Mouse (Mus musculus): ENCODE results near the gene Isx. TPM values are rescaled to one million over a fixed set of nuclear protein-coding genes. Genes with fewer than 3 reads are reported as not detected.

Gene Isx
- total and polyA plus RNA-seq, 3 experiments: not detected

DNA sequence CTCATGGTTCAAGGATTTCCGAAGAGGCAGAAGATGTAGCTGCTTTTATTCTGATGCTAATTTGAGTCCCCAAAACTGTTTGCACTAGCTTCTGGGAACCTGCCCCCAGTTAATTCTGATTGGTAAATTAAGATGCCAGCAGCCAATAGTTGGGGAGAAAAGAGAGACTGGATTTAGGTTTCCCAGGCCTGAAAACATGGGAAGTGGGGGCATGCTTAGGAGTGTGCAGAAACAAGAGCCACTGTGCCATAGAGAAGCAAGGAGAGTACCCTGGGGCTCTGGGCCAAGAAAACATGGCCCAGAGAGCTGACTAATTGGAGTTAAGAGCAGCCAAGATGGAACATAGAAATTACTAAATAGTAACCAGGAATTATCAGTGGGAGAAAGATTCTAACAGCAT is 33.4 kb downstream of the Isx start:
- TF ChIP-seq SIN3A (IDR thresholded peaks at IDR 0.05; ENCODE audit: low read length) (no peak), RCOR1 (conservative IDR thresholded peaks at IDR 0.05; ENCODE audit: low read depth, low read length) (no peak), MAX (IDR thresholded peaks at IDR 0.05; ENCODE audit: low read length) (no peak), IRF4 (IDR thresholded peaks at IDR 0.05; ENCODE audit: low read depth, low read length) (no peak), GABPA (IDR thresholded peaks at IDR 0.05; ENCODE audit: insufficient replicate concordance, low read depth, low read length) (no peak), EP300 (IDR thresholded peaks at IDR 0.05; ENCODE audit: low read length) (no peak), JUND (conservative IDR thresholded peaks at IDR 0.05; ENCODE audit: low read depth, low read length) (no peak), MXI1 (IDR thresholded peaks at IDR 0.05; ENCODE audit: low read depth, low read length) (no peak), CHD1 (IDR thresholded peaks at IDR 0.05; ENCODE audit: low read depth, low read length) (no peak), ZNF384 (IDR thresholded peaks at IDR 0.05; ENCODE audit: low read depth, low read length) (no peak), ZMIZ1 (IDR thresholded peaks at IDR 0.05; ENCODE audit: low read depth, low read length) (no peak), CTCF (conservative IDR thresholded peaks at IDR 0.05 in 1 of 2, IDR thresholded peaks at IDR 0.05 in 1 of 2; ENCODE audit: low read depth in 2 of 2, low read length in 2 of 2) (no peak), ZC3H11A (IDR thresholded peaks at IDR 0.05; ENCODE audit: low read depth, low read length) (no peak), E2F4 (IDR thresholded peaks at IDR 0.05; ENCODE audit: insufficient replicate concordance, low read depth, low read length) (no peak)
- no peak overlapping the region for H3K27ac ChIP-seq (ENCODE audit: insufficient read depth, low read depth)
- in situ Hi-C loops (cut with MboI; ENCODE audit: low pct_ligation_motif_present, low pct_unique_long_range_greater_than_20kb, low sequenced_read_pairs): no loop called here
- no peak overlapping the region for H3K4me2 ChIP-seq (ENCODE audit: insufficient read depth, low read depth, poor library complexity, severe bottlenecking)
- no peaks in the 10 kb centered on the region for H3K4me1 ChIP-seq (ENCODE audit: control insufficient read depth in 1 of 2, insufficient read depth in 2 of 2)
- no peak overlapping the region for H3K9ac ChIP-seq (ENCODE audit: insufficient read depth, low read depth)
- H3K4me3 ChIP-seq (replicated peaks in 1 of 3; ENCODE audit: low read depth in 2 of 3, low read length in 2 of 3, poor library complexity in 1 of 3): no peak overlapping the region
- peaks cover 73% of the 10 kb centered on the region for H3K27me3 ChIP-seq (replicated peaks)
- no peaks in the 10 kb centered on the region for H3K36me3 ChIP-seq (replicated peaks in 1 of 2; ENCODE audit: control insufficient read depth in 1 of 2, insufficient read depth in 1 of 2, low read length in 1 of 2)
- dilution Hi-C loops (cut with MboI; ENCODE audit: extremely low pct_ligation_motif_present, extremely low pct_unique_long_range_greater_than_20kb, low sequenced_read_pairs): no loop called here
- H3K79me2 ChIP-seq (replicated peaks; ENCODE audit: control insufficient read depth, extremely low read depth, insufficient read depth, poor library complexity, severe bottlenecking): no peaks in the 10 kb centered on the region
- DNase-seq (ENCODE audit: extremely low read depth): no peak
- no peaks in the 10 kb centered on the region for H3K9me3 ChIP-seq (replicated peaks; ENCODE audit: low read length)

DNA sequence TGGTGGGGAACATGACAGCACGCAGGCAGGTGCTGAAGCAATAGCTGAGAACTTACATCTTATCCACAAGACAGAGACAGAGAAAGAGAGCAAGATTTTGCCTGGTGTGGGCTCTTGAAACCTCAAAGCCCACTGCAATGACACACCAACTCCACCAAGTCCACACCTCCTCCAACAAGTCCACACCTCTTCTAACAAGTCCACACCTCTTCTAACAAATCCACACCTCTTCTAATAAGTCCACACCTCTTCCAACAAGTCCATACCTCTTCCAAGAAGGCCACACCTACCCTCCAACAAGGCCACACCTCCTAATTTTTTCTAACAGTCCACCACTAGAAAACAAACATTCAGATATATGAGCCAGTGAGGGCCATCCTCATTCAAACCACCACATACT is 37.7 kb downstream of the Isx start:
- no peak for DNase-seq (ENCODE audit: extremely low read depth)
- no peaks in the 10 kb centered on the region for H3K36me3 ChIP-seq (replicated peaks in 1 of 2; ENCODE audit: control insufficient read depth in 1 of 2, insufficient read depth in 1 of 2, low read length in 1 of 2)
- H3K27ac ChIP-seq (ENCODE audit: insufficient read depth, low read depth): no peak overlapping the region
- H3K79me2 ChIP-seq (replicated peaks; ENCODE audit: control insufficient read depth, extremely low read depth, insufficient read depth, poor library complexity, severe bottlenecking): no peaks in the 10 kb centered on the region
- no peak overlapping the region for H3K4me3 ChIP-seq (replicated peaks in 1 of 3; ENCODE audit: low read depth in 2 of 3, low read length in 2 of 3, poor library complexity in 1 of 3)
- H3K9ac ChIP-seq (ENCODE audit: insufficient read depth, low read depth): no peak overlapping the region
- H3K9me3 ChIP-seq (replicated peaks; ENCODE audit: low read length): no peaks in the 10 kb centered on the region
- TF ChIP-seq POLR2AphosphoS2 (IDR thresholded peaks at IDR 0.05; ENCODE audit: low read depth, low read length) (no peak), ELF1 (IDR thresholded peaks at IDR 0.05; ENCODE audit: low read depth, low read length) (no peak), ZC3H11A (IDR thresholded peaks at IDR 0.05; ENCODE audit: low read depth, low read length) (no peak), BHLHE40 (IDR thresholded peaks at IDR 0.05; ENCODE audit: low read depth, low read length) (no peak), NELFE (IDR thresholded peaks at IDR 0.05; ENCODE audit: low read depth, low read length) (no peak), PAX5 (IDR thresholded peaks at IDR 0.05; ENCODE audit: low read length) (no peak), ZMIZ1 (IDR thresholded peaks at IDR 0.05; ENCODE audit: low read depth, low read length) (no peak), UBTF (IDR thresholded peaks at IDR 0.05; ENCODE audit: low read depth, low read length) (no peak), MAX (IDR thresholded peaks at IDR 0.05; ENCODE audit: low read length) (no peak), RCOR1 (conservative IDR thresholded peaks at IDR 0.05; ENCODE audit: low read depth, low read length) (no peak), SMC3 (IDR thresholded peaks at IDR 0.05; ENCODE audit: low read depth, low read length) (no peak), ZKSCAN1 (IDR thresholded peaks at IDR 0.05; ENCODE audit: borderline replicate concordance, low read depth, low read length) (no peak), GABPA (IDR thresholded peaks at IDR 0.05; ENCODE audit: insufficient replicate concordance, low read depth, low read length) (no peak), CTCF (conservative IDR thresholded peaks at IDR 0.05 in 1 of 2, IDR thresholded peaks at IDR 0.05 in 1 of 2; ENCODE audit: low read depth in 2 of 2, low read length in 2 of 2) (no peak), EP300 (IDR thresholded peaks at IDR 0.05; ENCODE audit: low read length) (no peak), MYC (IDR thresholded peaks at IDR 0.05; ENCODE audit: low read depth, low read length) (no peak)
- peaks cover 75% of the 10 kb centered on the region for H3K27me3 ChIP-seq (replicated peaks)
- in situ Hi-C loops (cut with MboI; ENCODE audit: low pct_ligation_motif_present, low pct_unique_long_range_greater_than_20kb, low sequenced_read_pairs) (no loop called here), dilution Hi-C loops (cut with MboI; ENCODE audit: extremely low pct_ligation_motif_present, extremely low pct_unique_long_range_greater_than_20kb, low sequenced_read_pairs) (no loop called here)
- H3K4me2 ChIP-seq (ENCODE audit: insufficient read depth, low read depth, poor library complexity, severe bottlenecking): no peak overlapping the region
- H3K4me1 ChIP-seq (ENCODE audit: control insufficient read depth in 1 of 2, insufficient read depth in 2 of 2): no peaks in the 10 kb centered on the region

All from CH12.LX (cell line).